ENCODE assay signal across 8 mouse cellular contexts in genomic region chr1:92641514-92642272, GRCm38 (mm10). TPM values are rescaled to one million over a fixed set of nuclear protein-coding genes. Genes with fewer than 3 reads are reported as not detected.
A peak's percentile ranks its signal among the peaks of the same experiment; 100 is the strongest.
DNase-seq lines count a peak whose midpoint lies in the region; ATAC-seq lines count a peak whose summit lies in the region.

Gene Cops9, minus strand, starts transcription at chr1:92641985.

- ATAC-seq in megakaryocyte progenitor cell, adult 5-6 weeks (replicated peaks; ENCODE audit: poor library complexity): peak; percentile 92

- peak; percentile 89 for DNase-seq in adipocyte (ENCODE audit: low spot score)
- peak; percentile 98 for DNase-seq in embryo, embryonic 10 days (ENCODE audit: low spot score)
- DNase-seq in gastrocnemius, postnatal 10 days: peak; percentile 89
- DNase-seq in induced T-regulatory cell, adult 2 months (ENCODE audit: low read depth): peak; percentile 93
- peak; percentile 66 to 89 for DNase-seq in left cerebral cortex, adult 9 months (ENCODE audit: low spot score in 2 of 2)
- DNase-seq in right cerebral cortex, postnatal 14 days: peak; percentile 87
- peak; percentile 81 to 89 for DNase-seq in urinary bladder, postnatal 36 days (ENCODE audit: low spot score in 2 of 2)

RNA-seq across cellular contexts. Expression of gene Cops9, which starts in this region (rescaled TPM):
- 100 to 1,000 TPM; 257 to 268 TPM for total RNA-seq in gastrocnemius, postnatal 10 days (2021)
- 149 and 186 TPM in 2 replicates for total RNA-seq in megakaryocyte progenitor cell, adult 5-6 weeks (2015)
- total RNA-seq in megakaryocyte progenitor cell, adult 5-6 weeks (2017): 108 and 180 TPM in 2 replicates

Comparison
In these comparisons a context has a peak if more than half of its experiments do, and no peak if none do; other contexts are left out.
1. Peak in every context shown above with its lines: DNase-seq and ATAC-seq.